Mouse (Mus musculus) CH12.LX (cell line): ENCODE measurements around the gene Gm21961. TPM values are rescaled to one million over a fixed set of nuclear protein-coding genes. Genes with fewer than 3 reads are reported as not detected.
"Not testable (repeated sequence)": the region's sequence is repeated elsewhere in the genome, so short reads cannot be mapped to it uniquely, and the experiment has no call there.

Source experiments
- DNase-seq: peaks from one replicate; pipeline ENCODE4 v3.0.0-alpha.2; 2013; ENCODE audit errors: extremely low read depth
- H3K27ac ChIP-seq: 2 replicates; pipeline ENCODE4 v1.5.1; 2012; ENCODE audit warnings: low read depth, mild to moderate bottlenecking, control low read depth, moderate library complexity; ENCODE audit not compliant: insufficient read depth
- H3K27me3 ChIP-seq: replicated peaks from 2 replicates; pipeline ENCODE3; 2012; ENCODE audit warnings: inconsistent platforms
- H3K36me3 ChIP-seq, 2 experiments: replicated peaks in 1 of 2; 2 replicates each; pipeline versions ENCODE3 to v1.6.1; 2012; ENCODE audit warnings: inconsistent platforms in 1 of 2, low read length in 1 of 2, mild to moderate bottlenecking in 1 of 2, mixed read lengths in 1 of 2, moderate library complexity in 1 of 2; ENCODE audit not compliant: control insufficient read depth in 1 of 2, insufficient read depth in 1 of 2
- H3K4me1 ChIP-seq, 2 experiments: 2 replicates each; pipeline ENCODE4 v1.6.1; 2012; ENCODE audit warnings: inconsistent platforms in 1 of 2, moderate library complexity in 1 of 2; ENCODE audit not compliant: insufficient read depth in 2 of 2, control insufficient read depth in 1 of 2
- H3K4me2 ChIP-seq: 2 replicates; pipeline ENCODE4 v1.6.1; 2012; ENCODE audit warnings: low read depth, mild to moderate bottlenecking, control low read depth; ENCODE audit not compliant: poor library complexity, insufficient read depth, severe bottlenecking
- H3K4me3 ChIP-seq, 3 experiments: fragments of 150-350 bp in 1 of 3; sonication (generic) in 1 of 3; replicated peaks in 1 of 3; 2 replicates each; pipeline versions ENCODE3 to v1.5.1; 2011 to 2012; ENCODE audit warnings: low read depth in 2 of 3, low read length in 2 of 3, mild to moderate bottlenecking in 2 of 3, moderate library complexity in 2 of 3, control low read depth in 1 of 3, improper control_type of control experiment in 1 of 3, inconsistent platforms in 1 of 3, mixed read lengths in 1 of 3; ENCODE audit not compliant: poor library complexity in 1 of 3
- H3K79me2 ChIP-seq: replicated peaks from 2 replicates; pipeline ENCODE4 v1.6.1; 2012; ENCODE audit warnings: mild to moderate bottlenecking, moderate library complexity; ENCODE audit not compliant: control insufficient read depth, poor library complexity, insufficient read depth, severe bottlenecking; ENCODE audit errors: extremely low read depth
- H3K9ac ChIP-seq: 2 replicates; pipeline ENCODE4 v1.6.1; 2012; ENCODE audit warnings: low read depth, mild to moderate bottlenecking, control low read depth, moderate library complexity; ENCODE audit not compliant: insufficient read depth
- H3K9me3 ChIP-seq: replicated peaks from 2 replicates; pipeline ENCODE3; 2012; ENCODE audit warnings: low read length, inconsistent platforms, mixed read lengths
- CHD1 ChIP-seq: IDR thresholded peaks from 2 replicates; pipeline ENCODE4 v1.6.1; 2012; ENCODE audit warnings: low read depth, low read length, improper control_type of control experiment, inconsistent platforms
- CHD2 ChIP-seq: IDR thresholded peaks from 2 replicates; pipeline ENCODE4 v1.6.1; 2011; ENCODE audit warnings: low read length, improper control_type of control experiment
- E2F4 ChIP-seq: IDR thresholded peaks from 2 replicates; pipeline ENCODE4 v1.6.1; 2011; ENCODE audit warnings: low read depth, low read length, improper control_type of control experiment; ENCODE audit not compliant: insufficient replicate concordance
- ETS1 ChIP-seq: conservative IDR thresholded peaks from 2 replicates; pipeline ENCODE4 v1.6.1; 2012; ENCODE audit warnings: low read depth, mild to moderate bottlenecking, inconsistent platforms, low read length, improper control_type of control experiment, moderate library complexity
- HCFC1 ChIP-seq: IDR thresholded peaks from 2 replicates; pipeline ENCODE4 v1.6.1; 2012; ENCODE audit warnings: low read depth, mild to moderate bottlenecking, inconsistent platforms, low read length, improper control_type of control experiment
- IRF4 ChIP-seq: IDR thresholded peaks from 2 replicates; pipeline ENCODE4 v1.6.1; 2014; ENCODE audit warnings: low read depth, mild to moderate bottlenecking, inconsistent platforms, low read length, improper control_type of control experiment
- JUN ChIP-seq: IDR thresholded peaks from 2 replicates; pipeline ENCODE4 v1.6.1; 2011; ENCODE audit warnings: low read depth, mild to moderate bottlenecking, low read length, improper control_type of control experiment, moderate library complexity; ENCODE audit not compliant: insufficient read depth
- JUND ChIP-seq: conservative IDR thresholded peaks from 2 replicates; pipeline ENCODE4 v1.6.1; 2011; ENCODE audit warnings: low read depth, low read length, improper control_type of control experiment
- MAX ChIP-seq: IDR thresholded peaks from 2 replicates; pipeline ENCODE4 v1.6.1; 2011; ENCODE audit warnings: low read length, improper control_type of control experiment
- MAZ ChIP-seq: IDR thresholded peaks from 2 replicates; pipeline ENCODE4 v1.6.1; 2012; ENCODE audit warnings: low read depth, mild to moderate bottlenecking, inconsistent platforms, low read length, improper control_type of control experiment, moderate library complexity
- MXI1 ChIP-seq: IDR thresholded peaks from 2 replicates; pipeline ENCODE4 v1.6.1; 2011; ENCODE audit warnings: mild to moderate bottlenecking, low read depth, low read length, improper control_type of control experiment
- PAX5 ChIP-seq: IDR thresholded peaks from 2 replicates; pipeline ENCODE4 v1.6.1; 2012; ENCODE audit warnings: low read length, inconsistent platforms, mixed read lengths
- POLR2AphosphoS2 ChIP-seq: IDR thresholded peaks from 2 replicates; pipeline ENCODE4 v1.6.1; 2011; ENCODE audit warnings: low read depth, low read length, improper control_type of control experiment
- RAD21 ChIP-seq: IDR thresholded peaks from 2 replicates; pipeline ENCODE4 v1.6.1; 2011; ENCODE audit warnings: low read depth, mild to moderate bottlenecking, low read length, improper control_type of control experiment, moderate library complexity
- RCOR1 ChIP-seq: conservative IDR thresholded peaks from 2 replicates; pipeline ENCODE4 v1.6.1; 2012; ENCODE audit warnings: low read depth, mild to moderate bottlenecking, inconsistent platforms, low read length, improper control_type of control experiment
- TBP ChIP-seq: conservative IDR thresholded peaks from 2 replicates; pipeline ENCODE4 v1.6.1; 2011; ENCODE audit warnings: low read depth, low read length, improper control_type of control experiment
- TCF12 ChIP-seq: IDR thresholded peaks from 2 replicates; pipeline ENCODE4 v1.6.1; 2014; ENCODE audit warnings: low read depth, mild to moderate bottlenecking, inconsistent platforms, low read length, improper control_type of control experiment
- ZC3H11A ChIP-seq: IDR thresholded peaks from 2 replicates; pipeline ENCODE4 v1.6.1; 2012; ENCODE audit warnings: low read depth, mild to moderate bottlenecking, inconsistent platforms, low read length, improper control_type of control experiment
- ZKSCAN1 ChIP-seq: IDR thresholded peaks from 2 replicates; pipeline ENCODE4 v1.6.1; 2012; ENCODE audit warnings: low read depth, inconsistent platforms, low read length, improper control_type of control experiment, borderline replicate concordance
- ZMIZ1 ChIP-seq: IDR thresholded peaks from 2 replicates; pipeline ENCODE4 v1.6.1; 2012; ENCODE audit warnings: low read depth, mild to moderate bottlenecking, inconsistent platforms, low read length, improper control_type of control experiment
- dilution Hi-C: fragments of 300-500 bp; cut with MboI; formaldehyde crosslinking; loops from 2 replicates; pipeline ENCODE4 v1.14.3; 2020; ENCODE audit warnings: low sequenced_read_pairs; ENCODE audit not compliant: extremely low pct_unique_long_range_greater_than_20kb, extremely low pct_ligation_motif_present
- in situ Hi-C: fragments of 300-500 bp; cut with MboI; formaldehyde crosslinking; loops from 3 replicates; pipeline ENCODE4 v1.14.3; 2019; ENCODE audit warnings: low sequenced_read_pairs, low pct_ligation_motif_present, low pct_unique_long_range_greater_than_20kb, mixed read lengths
- polyA plus RNA-seq: library from polyadenylated mRNA; unstranded; fragments of >175 nt; gene quantifications from 2 replicates; pipeline ENCODE4 v1.2.1, GENCODE M21; 2012; ENCODE audit warnings: low read depth; ENCODE audit not compliant: insufficient read length
- total RNA-seq, 2 experiments: library from RNA; depleted of rRNA; stranded (reverse); fragments of 300-350 nt in 1 of 2; fragments of >200 nt in 1 of 2; gene quantifications; 2 replicates each; pipeline ENCODE4 v1.2.3; 2012 to 2014

Gene Gm21961
- total RNA-seq (2012; rRNA removed) (not detected in 2 replicates), total RNA-seq (2014; rRNA removed) (not detected in 2 replicates), polyA plus RNA-seq (not detected in 2 replicates)

DNA sequence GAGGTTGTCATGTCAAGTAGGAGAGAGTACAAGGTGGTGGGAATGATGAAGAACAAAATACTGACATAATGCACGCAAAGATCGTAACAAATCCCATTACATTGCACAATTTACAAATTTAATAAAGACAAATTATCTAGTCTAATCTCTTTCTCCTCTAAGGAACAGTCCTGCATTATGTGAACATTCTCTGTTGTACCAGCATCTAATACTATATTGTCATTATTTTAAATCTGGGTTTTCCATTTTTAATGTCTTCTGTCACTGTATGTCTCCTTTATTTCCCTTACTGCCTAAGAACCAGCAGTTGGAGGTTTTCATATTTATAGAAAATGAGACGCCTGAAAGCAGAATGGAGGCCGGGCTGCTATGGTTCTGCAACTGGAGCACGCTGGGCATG, at the start of gene Gm21961:
Gene Gm21961, minus strand, starts transcription at position 101 of the 400 bp plus-strand sequence.
- Histone ChIP-seq H3K36me3 (no peaks in the 10 kb centered on the region), H3K4me3 (no peak within 1 kb of the TSS), H3K4me2 (no peak within 1 kb of the TSS), H3K9ac (no peak within 1 kb of the TSS), H3K27me3 (no peaks in the 10 kb centered on the region), H3K9me3 (no peaks in the 10 kb centered on the region), H3K4me1 (no peaks in the 10 kb centered on the region), H3K27ac (no peak within 1 kb of the TSS), H3K79me2 (no peaks in the 10 kb centered on the region)
- in situ Hi-C loops = no loop called here
- DNase-seq = no peak
- TF ChIP-seq IRF4 = no peak
- TF ChIP-seq CHD2 = no peak
- TF ChIP-seq ZMIZ1 = no peak
- TF ChIP-seq ZKSCAN1 = no peak
- no peak for TF ChIP-seq RAD21
- no peak for TF ChIP-seq RCOR1
- no peak for TF ChIP-seq JUN
- no peak for TF ChIP-seq E2F4
- TF ChIP-seq POLR2AphosphoS2 = no peak
- TF ChIP-seq MXI1 = no peak
- TF ChIP-seq, all 38 proteins: peak for 0
- dilution Hi-C loops = no loop called here

DNA sequence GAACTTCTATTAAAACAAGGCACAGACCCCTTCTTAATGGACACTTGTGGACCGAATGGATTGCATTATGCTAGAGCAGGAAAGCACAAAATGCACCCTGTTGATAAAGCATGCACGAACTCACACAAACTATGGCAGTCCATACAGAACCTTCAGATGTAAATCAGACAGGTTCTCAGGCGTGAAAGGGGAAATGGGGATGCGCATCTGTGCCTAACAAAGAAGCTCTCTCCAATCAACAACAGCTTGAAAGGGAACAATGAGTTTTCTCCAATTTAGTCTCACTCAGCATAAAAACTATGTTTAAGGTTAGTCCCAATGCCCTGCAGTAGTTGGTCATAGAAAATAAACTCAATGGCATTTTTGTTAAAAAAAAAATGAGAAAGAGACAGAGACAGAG, 27.3 kb upstream of the Gm21961 start:
- Histone ChIP-seq H3K9ac (no peak overlapping the region), H3K4me1 (peaks cover 0 to 9% of the 10 kb centered on the region in 2 experiments; a peak in 1 of 4 replicates), H3K4me3 (no peak overlapping the region), H3K27ac (no peak overlapping the region), H3K9me3 (no peaks in the 10 kb centered on the region), H3K36me3 (no peaks in the 10 kb centered on the region), H3K79me2 (no peaks in the 10 kb centered on the region), H3K27me3 (no peaks in the 10 kb centered on the region), H3K4me2 (no peak overlapping the region)
- dilution Hi-C loops = no loop called here
- in situ Hi-C loops = no loop called here
- DNase-seq = no peak
- TF ChIP-seq MAX = no peak
- no peak for TF ChIP-seq TCF12
- TF ChIP-seq ZC3H11A = no peak
- no peak for TF ChIP-seq HCFC1
- TF ChIP-seq MAZ = no peak
- no peak for TF ChIP-seq PAX5
- no peak for TF ChIP-seq ETS1
- TF ChIP-seq CHD1 = no peak
- no peak for TF ChIP-seq ZMIZ1
- TF ChIP-seq ZKSCAN1 = no peak
- TF ChIP-seq JUND = no peak
- no peak for TF ChIP-seq TBP

DNA sequence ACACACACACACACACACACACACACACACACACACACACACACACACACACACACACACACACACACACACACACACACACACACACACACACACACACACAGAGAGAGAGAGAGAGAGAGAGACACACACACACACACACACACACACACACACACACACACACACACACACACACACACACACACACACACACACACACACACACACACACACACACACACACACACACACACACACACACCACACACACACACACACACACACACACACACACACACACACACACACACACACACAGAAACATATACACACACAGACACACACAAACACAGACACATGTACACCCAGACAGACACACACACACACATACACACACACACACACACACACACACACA, 24.5 kb upstream of the Gm21961 start:
- dilution Hi-C loops, H3K9me3 ChIP-seq, H3K4me1 ChIP-seq: not testable (repeated sequence)

More for the DNA sequence above, 24.5 kb upstream of the Gm21961 start:
- H3K4me3 ChIP-seq, H3K9ac ChIP-seq, in situ Hi-C loops, H3K36me3 ChIP-seq, H3K79me2 ChIP-seq, H3K4me2 ChIP-seq, DNase-seq, H3K27me3 ChIP-seq, H3K27ac ChIP-seq: not testable (repeated sequence)
